Mouse (Mus musculus) stomach, postnatal 0 days (tissue): ENCODE results near the gene Rnasek. TPM values are rescaled to one million over a fixed set of nuclear protein-coding genes. Genes with fewer than 3 reads are reported as not detected.
A peak's percentile ranks its signal among the peaks of the same experiment; 100 is the strongest.

Experiments
- ATAC-seq: fragments of 200-750 bp; cut with Nextera tagmentation; 2 replicates; pipeline ENCODE4 v1.8.0; 2017; ENCODE audit not compliant: low FRiP score, low TSS enrichment
- DNase-seq: peaks from one replicate; pipeline ENCODE4 v3.0.0-alpha.2; 2016; ENCODE audit warnings: low spot score
- H3K27ac ChIP-seq: fragments of 300-500 bp; sonication (generic); replicated peaks from 2 replicates; pipeline ENCODE4 v1.5.1; 2014; ENCODE audit warnings: mild to moderate bottlenecking, control low read depth
- H3K27me3 ChIP-seq: fragments of 300-500 bp; sonication (generic); 2 replicates; pipeline ENCODE4 v1.6.1; 2014; ENCODE audit warnings: low read length; ENCODE audit not compliant: control insufficient read depth, insufficient read depth
- H3K36me3 ChIP-seq: fragments of 300-500 bp; sonication (generic); 2 replicates; pipeline ENCODE4 v1.6.1; 2014; ENCODE audit warnings: low read length, mixed read lengths; ENCODE audit not compliant: control insufficient read depth, insufficient read depth
- H3K4me1 ChIP-seq: fragments of 300-500 bp; sonication (generic); replicated peaks from 2 replicates; pipeline ENCODE4 v1.6.1; 2014; ENCODE audit warnings: antibody characterized with exemption; ENCODE audit not compliant: control insufficient read depth, insufficient read depth
- H3K4me2 ChIP-seq: fragments of 300-500 bp; sonication (generic); replicated peaks from 2 replicates; pipeline ENCODE4 v1.6.1; 2014; ENCODE audit warnings: low read depth, mild to moderate bottlenecking, control low read depth, moderate library complexity
- H3K4me3 ChIP-seq: fragments of 300-500 bp; sonication (generic); 2 replicates; pipeline ENCODE4 v1.5.1; 2014; ENCODE audit warnings: low read depth, low read length, control low read depth
- H3K9ac ChIP-seq: fragments of 300-500 bp; sonication (generic); 2 replicates; pipeline ENCODE4 v1.6.1; 2014; ENCODE audit warnings: mild to moderate bottlenecking, low read length, control low read depth, mixed read lengths
- H3K9me3 ChIP-seq: fragments of 300-500 bp; sonication (generic); 2 replicates; pipeline ENCODE4 v1.6.1; 2016; ENCODE audit warnings: low read length; ENCODE audit not compliant: control insufficient read depth
- CTCF ChIP-seq: IDR thresholded peaks from 2 replicates; pipeline ENCODE4 v1.5.1; 2016; ENCODE audit warnings: antibody characterized with exemption, low read depth, mild to moderate bottlenecking, moderate library complexity
- EP300 ChIP-seq: optimal IDR thresholded peaks from 2 replicates; pipeline ENCODE3; 2016; ENCODE audit warnings: antibody characterized with exemption
- WGBS: fragments of 180-500 bp; shearing (Covaris S2); extraction: QIAGEN DNeasy Blood & Tissue Kit; methylation state at CpG from one replicate; pipeline ENCODE4 v1.1.7; 2014; 5-methylcytosine and 5-hydroxymethylcytosine counted together
- microRNA counts: library from miRNA; unstranded; fragments of <30 nt; microRNA quantifications from one replicate; lab custom pipeline; 2015
- microRNA-seq: library from miRNA; unstranded; fragments of <30 nt; microRNA quantifications from one replicate; pipeline ENCODE4, GENCODE M21; 2016
- polyA plus RNA-seq: library from polyadenylated mRNA; unstranded; fragments of >200 nt; fragmentation: Nextera tagmentation; extraction: Ambion mirVana; gene quantifications from 2 replicates; pipeline ENCODE4 v1.2.1, GENCODE M21; 2015

Gene Rnasek
- polyA plus RNA-seq, 1 experiment from 2014 or later: 326 TPM

DNA sequence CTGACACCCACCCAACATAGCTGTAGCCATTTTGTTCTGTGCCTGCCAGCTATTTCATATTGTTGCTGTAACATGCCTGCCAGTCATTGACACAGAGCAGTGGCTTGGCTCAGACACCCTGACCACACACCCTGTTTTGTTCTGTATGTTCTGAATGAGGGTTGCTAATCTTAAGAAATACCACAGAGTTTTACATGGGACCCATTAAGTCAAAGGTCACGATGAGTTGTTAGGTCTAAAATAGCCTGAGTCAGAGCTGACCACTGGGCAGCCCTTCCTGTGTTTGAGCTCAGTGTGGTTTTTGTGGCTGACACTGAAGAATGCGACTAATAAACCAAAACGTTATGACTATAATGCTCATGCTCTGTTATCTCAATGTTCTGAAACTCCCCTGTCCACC lies 41.3 kb downstream of the Rnasek start:
- H3K9ac ChIP-seq: no peak overlapping the region
- no peak overlapping the region for H3K4me3 ChIP-seq
- ATAC-seq: no peak
- H3K27me3 ChIP-seq: no peaks in the 10 kb centered on the region
- peak overlapping the region; percentile 35 for H3K27ac ChIP-seq
- peaks cover 4% of the 10 kb centered on the region; the same call in 1 of the 2 replicates for H3K4me1 ChIP-seq
- no peaks in the 10 kb centered on the region for H3K36me3 ChIP-seq
- WGBS: 66% methylated on average over 3 of the region's 3 CpGs
- TF ChIP-seq EP300: no peak
- TF ChIP-seq CTCF: no peak
- no peak overlapping the region for H3K4me2 ChIP-seq
- no peaks in the 10 kb centered on the region for H3K9me3 ChIP-seq
- DNase-seq: no peak

DNA sequence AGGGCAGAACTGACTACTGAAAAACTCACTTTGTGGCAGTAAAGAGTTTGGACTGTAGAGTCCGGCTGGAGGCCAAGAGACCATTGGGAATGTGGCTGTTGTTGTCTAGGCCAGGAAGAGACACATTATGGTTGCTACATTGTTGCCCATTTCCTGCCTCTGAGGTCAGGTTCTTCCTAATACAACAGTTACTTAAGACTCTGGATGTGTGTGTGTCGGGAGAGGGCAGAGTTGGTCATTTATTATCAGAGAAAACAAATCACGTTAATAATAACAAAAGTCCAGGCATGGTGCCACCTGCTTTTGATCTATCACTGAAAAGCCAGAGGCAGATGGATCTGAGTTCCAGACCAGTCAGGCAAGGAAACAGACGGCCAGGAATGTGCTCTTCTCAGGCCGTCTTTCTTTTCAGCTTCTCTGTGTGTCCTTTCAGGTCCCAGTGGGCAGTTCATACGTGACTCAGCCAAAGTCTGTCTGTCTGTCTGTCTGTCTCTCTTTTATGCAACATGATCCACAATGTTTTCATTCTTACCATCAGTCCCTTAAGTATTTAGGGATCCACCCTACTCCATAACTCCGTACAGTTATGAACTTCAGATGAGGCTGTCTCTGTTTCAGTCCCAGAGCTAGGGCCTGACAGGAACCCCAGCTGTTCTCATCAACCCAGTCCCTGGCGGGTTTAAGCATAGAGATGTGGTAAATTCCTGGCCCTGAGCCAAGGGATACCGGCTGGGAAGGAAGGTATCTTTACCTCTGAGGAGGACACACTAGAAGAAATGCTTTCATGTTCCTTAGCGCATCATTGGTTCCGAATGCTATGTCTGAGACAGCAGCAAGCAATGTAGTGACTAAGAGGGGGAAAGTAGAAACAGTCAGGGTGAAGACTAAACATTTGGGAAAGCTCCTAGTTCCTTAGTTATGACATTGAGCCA lies 46.0 kb downstream of the Rnasek start:
- H3K9me3 ChIP-seq: no peaks in the 10 kb centered on the region
- ATAC-seq (no peak; the same call in 1 of the 2 replicates), DNase-seq (no peak)
- TF ChIP-seq CTCF: no peak
- TF ChIP-seq EP300: no peak
- peaks cover 4% of the 10 kb centered on the region; the same call in 1 of the 2 replicates for H3K4me1 ChIP-seq
- WGBS: 26% methylated on average over 11 of the region's 11 CpGs
- H3K4me2 ChIP-seq: no peak overlapping the region
- no peaks in the 10 kb centered on the region for H3K36me3 ChIP-seq
- H3K27ac ChIP-seq: peak overlapping the region; percentile 24; the same call in 1 of the 2 replicates
- no peak overlapping the region for H3K4me3 ChIP-seq
- no peaks in the 10 kb centered on the region for H3K27me3 ChIP-seq
- H3K9ac ChIP-seq: no peak overlapping the region

GRCm38 (mm10) chr11:70192157-70192556 lies 47.5 kb downstream of the Rnasek start:
- WGBS: 74% methylated on average over 4 of the region's 4 CpGs
- Histone ChIP-seq H3K9me3 (no peaks in the 10 kb centered on the region), H3K9ac (no peak overlapping the region), H3K4me3 (no peak overlapping the region), H3K27me3 (no peaks in the 10 kb centered on the region), H3K27ac (no peak overlapping the region), H3K4me1 (peaks cover 4% of the 10 kb centered on the region; the same call in 1 of the 2 replicates), H3K36me3 (no peaks in the 10 kb centered on the region), H3K4me2 (no peak overlapping the region)
- no peak for TF ChIP-seq EP300
- no peak for TF ChIP-seq CTCF
- no peak for ATAC-seq
- no peak for DNase-seq

DNA sequence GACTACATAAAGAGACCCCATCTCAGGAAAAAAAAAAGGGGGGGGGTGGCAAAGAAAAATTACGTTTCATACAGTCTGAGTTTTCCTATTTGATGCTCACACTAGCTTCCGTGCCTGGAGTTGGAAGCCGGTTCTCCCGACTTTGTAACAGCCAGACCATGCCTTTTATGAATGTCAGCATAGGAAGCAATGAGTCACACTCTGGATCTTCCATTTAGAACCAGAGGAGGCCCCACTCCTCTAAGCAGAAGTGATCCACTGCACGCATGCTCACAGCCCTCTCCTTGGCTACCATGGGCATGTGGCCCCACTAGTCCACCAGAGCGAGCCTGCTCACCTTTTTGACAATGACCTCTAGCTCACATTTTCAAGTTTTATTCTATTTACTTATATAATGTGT lies 48.5 kb downstream of the Rnasek start:
- no peak overlapping the region for H3K9ac ChIP-seq
- ATAC-seq (no peak), DNase-seq (no peak)
- no peak overlapping the region for H3K4me3 ChIP-seq
- no peaks in the 10 kb centered on the region for H3K27me3 ChIP-seq
- no peak overlapping the region for H3K27ac ChIP-seq
- H3K36me3 ChIP-seq: no peaks in the 10 kb centered on the region
- H3K4me2 ChIP-seq: no peak overlapping the region
- WGBS: 57% methylated on average over 6 of the region's 6 CpGs
- TF ChIP-seq CTCF: no peak
- no peak for TF ChIP-seq EP300
- H3K4me1 ChIP-seq: peaks cover 4% of the 10 kb centered on the region; the same call in 1 of the 2 replicates
- no peaks in the 10 kb centered on the region for H3K9me3 ChIP-seq

DNA sequence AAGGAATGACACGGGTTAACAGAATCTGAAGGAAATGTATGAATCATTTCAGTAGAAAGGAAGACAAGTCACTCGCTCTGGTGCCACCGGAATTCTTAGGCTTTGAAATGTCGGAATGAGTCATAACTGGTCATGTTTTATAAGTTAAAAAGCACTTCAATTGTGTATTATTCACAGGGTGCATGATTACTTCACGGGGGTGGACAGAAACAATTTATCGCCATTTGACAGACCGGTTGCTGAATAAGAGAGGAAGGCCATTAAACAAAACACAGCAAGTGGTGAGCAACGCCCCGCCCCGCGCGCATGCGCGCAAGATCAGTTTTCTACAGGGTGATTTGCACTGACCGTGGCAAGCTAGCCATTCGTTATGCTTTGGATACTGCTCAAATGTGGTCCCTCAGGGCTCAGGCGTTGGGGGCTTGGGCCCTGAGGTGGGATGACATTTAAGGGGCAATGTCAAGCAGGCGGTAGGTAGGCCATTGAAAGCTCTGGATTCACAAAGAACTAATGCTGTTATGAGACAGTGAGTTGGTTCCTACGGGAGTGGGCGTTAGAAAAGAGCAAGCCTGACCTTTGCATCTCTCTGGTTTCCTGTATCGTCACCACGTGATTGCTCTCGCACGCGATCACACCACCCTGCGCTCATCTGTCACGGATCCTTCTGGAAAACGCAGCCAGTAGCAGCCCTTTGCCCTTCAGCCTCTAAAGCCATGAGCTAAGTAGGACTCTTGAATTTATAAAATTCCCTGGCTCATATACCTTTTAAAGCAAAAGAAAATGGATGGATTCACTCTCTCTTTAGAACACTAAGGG lies 50.1 kb downstream of the Rnasek start:
- no peak for ATAC-seq
- whole genome bisulfite sequencing: 69% methylated on average over 28 of the region's 28 CpGs
- TF ChIP-seq CTCF (no peak), EP300 (no peak)

More for the DNA sequence above, 50.1 kb downstream of the Rnasek start:
- no peak overlapping the region for H3K4me2 ChIP-seq
- H3K9ac ChIP-seq: no peak overlapping the region
- no peak overlapping the region for H3K4me3 ChIP-seq
- no peaks in the 10 kb centered on the region for H3K9me3 ChIP-seq
- H3K36me3 ChIP-seq: no peaks in the 10 kb centered on the region
- peaks cover 4% of the 10 kb centered on the region; the same call in 1 of the 2 replicates for H3K4me1 ChIP-seq
- no peak for DNase-seq
- peak overlapping the region; percentile 65 for H3K27ac ChIP-seq
- H3K27me3 ChIP-seq: no peaks in the 10 kb centered on the region

MicroRNAs encoded within 50 kb of the gene (microRNA counts, 519-probe panel; counts per million panel counts)
- microRNA mmu-miR-195 (lab: Ali Mortazavi, UCI) (2,985 counts per million, percentile 10 among the panel's probes with 10 or more counts), microRNA mmu-miR-497 (lab: Ali Mortazavi, UCI) (2,483 counts per million, percentile 5 among the panel's probes with 10 or more counts)

Small RNA genes within 50 kb of the gene (microRNA-seq; reads per million reads assigned to microRNA genes)
- gene Mir195a (1,878 reads per million, percentile 79 among the genes with 10 or more reads in this experiment), gene Mir497 (not detected), gene Mir497b (not detected)

Other genes with a start within 250 kb of the Rnasek start
- 536 and 544 TPM in 2 replicates for gene Gabarap, start 248.7 kb downstream of the Rnasek start, polyA plus RNA-seq
- 34.4 and 38.5 TPM in 2 replicates for gene Phf23, start 244.1 kb downstream of the Rnasek start, polyA plus RNA-seq
- gene Dvl2, start 239.2 kb downstream of the Rnasek start, polyA plus RNA-seq: 9.8 and 11.1 TPM in 2 replicates
- 136 and 143 TPM in 2 replicates for gene Acadvl, start 224.4 kb downstream of the Rnasek start, polyA plus RNA-seq
- gene Dlg4, start 222.9 kb downstream of the Rnasek start, polyA plus RNA-seq: 2.6 and 3.9 TPM in 2 replicates
- 0.70 and 0.83 TPM in 2 replicates for gene Asgr1, start 185.8 kb downstream of the Rnasek start, polyA plus RNA-seq
- gene Asgr2, start 147.2 kb downstream of the Rnasek start, polyA plus RNA-seq: 0.19 and 0.30 TPM in 2 replicates
- 0.48 and 0.68 TPM in 2 replicates for gene Mgl2, start 109.5 kb downstream of the Rnasek start, polyA plus RNA-seq
- 1.0 and 1.4 TPM in 2 replicates for gene Clec10a, start 83.6 kb downstream of the Rnasek start, polyA plus RNA-seq
- 2.5 and 3.1 TPM in 2 replicates for gene Slc16a11, start 27.1 kb downstream of the Rnasek start, polyA plus RNA-seq
- gene Slc16a13, start 18.8 kb downstream of the Rnasek start, polyA plus RNA-seq: 5.7 and 6.1 TPM in 2 replicates
- gene Bcl6b, start 10.0 kb downstream of the Rnasek start, polyA plus RNA-seq: 3.2 and 3.6 TPM in 2 replicates
- gene 0610010K14Rik, start 1.9 kb downstream of the Rnasek start, polyA plus RNA-seq: 81.0 and 83.6 TPM in 2 replicates
- 7.5 and 10.1 TPM in 2 replicates for gene Gm21988, start within 50 bp of the Rnasek start, polyA plus RNA-seq
- 13.8 and 16.5 TPM in 2 replicates for gene Alox12, start 15.5 kb upstream of the Rnasek start, polyA plus RNA-seq
- 0.05 and 0.17 TPM in 2 replicates for gene Alox12e, start 82.8 kb upstream of the Rnasek start, polyA plus RNA-seq
- gene Alox15, start 112.2 kb upstream of the Rnasek start, polyA plus RNA-seq: 3.2 and 12.3 TPM in 2 replicates
- 10.4 and 10.8 TPM in 2 replicates for gene Pelp1, start 170.2 kb upstream of the Rnasek start, polyA plus RNA-seq
- 9.0 and 9.5 TPM in 2 replicates for gene Arrb2, start 192.8 kb upstream of the Rnasek start, polyA plus RNA-seq
- 27.4 and 28.6 TPM in 2 replicates for gene Med11, start 212.1 kb upstream of the Rnasek start, polyA plus RNA-seq
- gene Zmynd15, start 219.6 kb upstream of the Rnasek start, polyA plus RNA-seq: 0.62 and 0.86 TPM in 2 replicates
- gene Cxcl16, start 220.1 kb upstream of the Rnasek start, polyA plus RNA-seq: 15.8 and 18.1 TPM in 2 replicates